Mouse (Mus musculus) cortical plate, adult 2 months (tissue): ENCODE results near the gene Cluap1.

Experiments
- CTCF ChIP-seq: fragments of 200-500 bp; IDR thresholded peaks from 2 replicates; pipeline ENCODE4 v1.5.1; 2011; ENCODE audit warnings: mild to moderate bottlenecking, control low read depth, low read length; ENCODE audit not compliant: insufficient read depth; ENCODE audit errors: extremely low read depth
- POLR2A ChIP-seq: fragments of 200-500 bp; IDR thresholded peaks from 2 replicates; pipeline ENCODE4 v1.6.1; 2011; ENCODE audit warnings: mild to moderate bottlenecking, low read length, control low read depth; ENCODE audit not compliant: insufficient read depth; ENCODE audit errors: extremely low read depth

DNA sequence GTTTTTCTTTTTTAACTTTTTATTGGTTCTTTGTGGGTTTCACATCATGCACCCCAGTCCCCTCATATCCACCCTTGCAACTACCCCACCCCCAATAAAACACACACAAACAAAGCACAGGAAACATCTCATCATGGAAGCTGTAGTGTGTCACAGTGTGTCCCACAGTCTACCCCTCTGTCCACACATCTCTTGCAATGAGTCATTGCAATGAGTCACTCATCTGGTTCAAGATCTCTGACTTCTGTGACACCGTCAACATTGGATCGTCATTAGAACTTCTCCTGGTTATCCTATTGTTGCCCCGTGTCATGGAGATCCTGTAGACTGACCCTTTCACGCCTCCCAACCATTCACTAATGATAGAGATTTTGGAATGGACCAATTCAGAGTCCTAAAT lies 26.1 kb downstream of the Cluap1 start:
- TF ChIP-seq POLR2A: no peak
- no peak for TF ChIP-seq CTCF
